Mouse (Mus musculus): Measurements from ENCODE around the gene Pcsk1n.
A peak's percentile ranks its signal among the peaks of the same experiment; 100 is the strongest.
"Not testable (repeated sequence)": the region's sequence is repeated elsewhere in the genome, so short reads cannot be mapped to it uniquely, and the experiment has no call there.

Gene Pcsk1n

DNA sequence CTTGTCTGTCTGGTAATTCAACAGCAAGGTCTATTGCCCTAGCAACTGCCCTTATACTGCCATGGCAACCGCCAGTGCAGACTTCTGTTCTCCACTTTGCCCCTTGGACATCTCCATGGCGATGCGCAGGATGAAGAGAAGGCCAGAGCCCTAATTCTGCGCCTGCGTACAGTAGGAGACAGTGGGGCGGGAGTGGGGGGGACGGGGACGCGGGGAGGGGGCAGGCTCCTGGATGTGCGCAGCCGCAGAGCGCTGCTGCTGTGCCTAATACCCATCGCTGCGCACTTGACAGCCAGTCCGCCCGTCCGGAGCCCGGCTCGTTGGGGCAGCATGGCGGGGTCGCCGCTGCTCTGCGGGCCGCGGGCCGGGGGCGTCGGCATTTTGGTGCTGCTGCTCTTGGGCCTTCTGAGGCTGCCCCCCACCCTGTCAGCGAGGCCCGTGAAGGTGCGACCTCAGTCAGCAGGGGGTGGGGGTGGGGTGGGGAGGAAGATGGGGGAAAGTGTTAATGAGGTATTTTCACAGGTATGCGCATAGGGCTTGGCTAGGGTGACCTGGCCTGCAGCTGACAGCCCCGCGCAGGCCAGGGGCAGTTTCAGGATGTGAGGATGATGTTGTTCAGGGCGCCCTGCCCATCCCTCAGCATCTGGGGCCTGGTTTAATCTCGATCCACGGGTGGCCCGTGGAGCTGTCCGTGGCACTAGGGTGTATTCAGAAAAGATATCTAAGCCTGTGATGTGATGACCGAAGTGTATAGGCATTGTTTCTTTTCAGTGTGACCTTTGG lies at the start of gene Pcsk1n:
TSS of gene Pcsk1n (plus strand) at position 222 of the 783 bp plus-strand sequence.
- no peak for DNase-seq (ENCODE audit: extremely low read depth, low read depth, low spot score)

DNA sequence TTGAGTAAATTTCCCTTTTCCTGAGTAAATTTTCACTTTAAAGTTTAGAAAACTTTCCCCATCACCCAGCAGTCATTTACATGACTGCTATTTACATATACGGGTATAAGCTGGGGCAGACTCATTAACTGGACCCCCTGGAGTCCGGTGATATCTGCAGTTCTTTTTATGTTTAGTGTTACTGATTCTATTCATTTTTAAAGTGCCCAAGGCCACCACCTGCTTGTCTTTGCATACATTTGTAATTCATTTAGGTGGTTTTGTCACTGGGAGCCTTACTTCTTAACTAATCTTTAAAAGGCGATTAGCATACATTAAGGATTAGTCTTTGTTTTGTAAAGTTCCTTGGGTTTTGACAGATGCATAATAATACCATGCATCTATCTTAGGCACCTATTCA lies 49.8 kb upstream of the Pcsk1n start:
- no peak for DNase-seq (ENCODE audit: extremely low read depth, low read depth, low spot score)

DNA sequence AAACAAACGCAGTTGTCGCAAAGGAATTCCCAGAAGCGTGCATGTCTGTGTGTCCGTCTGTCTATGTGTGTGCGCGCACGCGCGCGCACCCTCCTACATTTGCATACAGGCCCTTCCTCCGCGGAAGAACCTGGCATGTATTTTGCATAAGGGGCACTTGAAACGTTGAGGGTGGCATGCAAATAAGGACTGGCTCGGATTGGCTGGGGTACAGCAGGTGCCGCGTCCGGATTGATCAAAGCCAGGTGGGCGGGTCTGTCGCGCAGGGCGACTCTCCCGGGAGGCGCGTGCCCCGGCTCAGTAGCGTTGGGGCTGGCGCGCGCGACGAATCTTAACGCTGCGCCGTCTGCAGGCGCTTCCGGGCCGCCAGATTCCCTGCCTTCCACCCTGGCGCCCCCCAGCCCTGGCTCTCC lies 41.6 kb upstream of the Pcsk1n start, which contains the start of gene Pim2:
TSS of gene Pim2 (plus strand) at position 256 of the 413 bp plus-strand sequence.
- peak; percentile 37 for DNase-seq (ENCODE audit: extremely low read depth, low read depth, low spot score)

DNA sequence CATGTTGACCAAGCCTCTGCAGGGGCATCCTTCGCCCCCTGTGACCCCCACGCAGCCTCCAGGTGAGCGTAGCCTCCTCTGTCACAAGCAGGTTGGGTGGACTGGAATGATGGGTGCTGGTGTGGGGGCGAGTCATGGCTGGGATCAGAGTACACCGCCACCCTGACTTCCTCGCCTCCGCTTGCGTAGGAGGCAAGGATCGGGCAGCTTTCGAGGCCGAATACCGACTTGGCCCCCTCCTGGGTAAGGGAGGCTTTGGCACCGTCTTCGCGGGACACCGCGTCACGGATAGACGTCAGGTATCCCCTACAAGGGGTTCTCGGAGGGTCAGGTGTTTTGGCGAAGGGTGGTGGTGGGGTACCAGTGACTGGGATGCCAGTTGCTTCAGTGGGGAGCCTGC lies 41.1 kb upstream of the Pcsk1n start:
- DNase-seq (ENCODE audit: extremely low read depth, low read depth, low spot score) = no peak

DNA sequence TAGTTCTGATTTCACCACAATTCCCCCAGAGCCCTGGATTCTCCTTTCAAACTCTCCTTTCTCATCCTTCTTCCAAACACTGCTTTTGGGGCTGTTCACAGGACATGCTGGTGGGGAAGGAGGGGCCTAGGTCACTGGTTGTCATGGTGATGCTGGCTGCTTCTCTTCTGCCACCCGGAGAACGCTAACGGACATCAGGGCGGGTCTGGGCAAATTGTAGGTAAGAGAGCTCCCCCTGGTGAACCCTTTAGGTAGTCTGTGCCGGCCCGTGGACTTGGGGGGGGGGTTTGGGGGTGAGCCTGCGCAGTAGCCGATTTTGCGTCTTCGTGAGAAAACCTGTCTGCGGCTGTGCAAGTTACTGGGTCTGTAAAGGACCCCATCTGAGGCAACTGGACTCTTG lies 39.8 kb upstream of the Pcsk1n start:
- no peak for DNase-seq (ENCODE audit: extremely low read depth, low read depth, low spot score)

DNA sequence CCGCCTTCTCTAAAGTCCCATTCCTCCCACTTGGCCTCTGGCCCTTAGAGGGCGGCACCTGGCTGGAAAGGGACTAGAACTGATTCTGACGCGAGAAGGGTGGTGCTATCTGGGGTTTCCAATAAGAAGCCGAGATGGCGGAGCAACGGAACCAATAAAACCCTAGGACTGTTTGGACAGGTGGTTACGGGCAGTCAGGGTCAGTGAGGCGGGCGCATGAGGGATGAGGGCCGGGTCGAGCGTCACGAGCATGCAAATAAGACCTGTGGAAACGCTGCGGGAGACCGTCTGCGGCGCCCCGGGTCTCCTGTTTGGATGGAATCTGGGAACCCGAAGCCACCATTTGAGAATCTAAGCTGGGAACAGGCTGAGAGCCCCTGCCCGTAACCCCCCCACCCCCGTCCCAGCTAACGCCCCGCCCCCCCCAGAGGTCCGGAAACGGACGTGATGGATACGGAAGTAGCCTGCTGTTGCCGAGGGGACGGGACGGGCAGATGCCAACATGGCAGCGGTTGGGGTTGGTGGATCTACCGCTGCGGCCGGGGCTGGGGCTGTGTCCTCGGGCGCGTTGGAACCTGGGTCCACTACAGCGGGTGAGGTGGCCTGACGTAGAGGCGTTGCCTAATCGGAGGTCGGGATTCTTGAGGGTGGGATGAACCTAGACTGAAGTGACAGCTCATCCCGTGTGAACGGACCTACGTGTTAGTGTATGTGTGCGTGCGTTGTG lies 35.6 kb upstream of the Pcsk1n start, which contains the start of gene Slc35a2:
TSS of gene Slc35a2 (plus strand) at position 188 of the 727 bp plus-strand sequence.
- peak; percentile 64 for DNase-seq (ENCODE audit: extremely low read depth, low read depth, low spot score)

DNA sequence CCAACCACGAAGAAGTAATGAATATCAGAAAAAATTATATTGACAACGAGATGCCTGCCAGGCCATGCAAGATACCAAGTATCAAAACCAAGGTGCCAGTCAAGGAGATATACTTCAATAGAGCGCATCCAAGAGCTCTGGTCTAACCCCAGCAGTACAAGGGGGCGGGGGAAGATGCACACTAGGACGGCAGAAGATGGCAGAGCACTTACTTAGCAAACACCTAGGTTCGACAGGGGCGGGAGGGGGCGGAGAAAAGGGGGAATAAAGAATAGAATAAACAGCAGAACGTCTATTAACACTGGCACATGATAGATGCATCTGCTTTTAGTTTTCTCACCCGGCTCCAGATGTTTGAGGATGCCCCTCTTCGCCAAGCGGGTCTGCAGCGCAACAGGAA lies 21.4 kb upstream of the Pcsk1n start:
- DNase-seq (ENCODE audit: extremely low read depth, low read depth, low spot score) = no peak

DNA sequence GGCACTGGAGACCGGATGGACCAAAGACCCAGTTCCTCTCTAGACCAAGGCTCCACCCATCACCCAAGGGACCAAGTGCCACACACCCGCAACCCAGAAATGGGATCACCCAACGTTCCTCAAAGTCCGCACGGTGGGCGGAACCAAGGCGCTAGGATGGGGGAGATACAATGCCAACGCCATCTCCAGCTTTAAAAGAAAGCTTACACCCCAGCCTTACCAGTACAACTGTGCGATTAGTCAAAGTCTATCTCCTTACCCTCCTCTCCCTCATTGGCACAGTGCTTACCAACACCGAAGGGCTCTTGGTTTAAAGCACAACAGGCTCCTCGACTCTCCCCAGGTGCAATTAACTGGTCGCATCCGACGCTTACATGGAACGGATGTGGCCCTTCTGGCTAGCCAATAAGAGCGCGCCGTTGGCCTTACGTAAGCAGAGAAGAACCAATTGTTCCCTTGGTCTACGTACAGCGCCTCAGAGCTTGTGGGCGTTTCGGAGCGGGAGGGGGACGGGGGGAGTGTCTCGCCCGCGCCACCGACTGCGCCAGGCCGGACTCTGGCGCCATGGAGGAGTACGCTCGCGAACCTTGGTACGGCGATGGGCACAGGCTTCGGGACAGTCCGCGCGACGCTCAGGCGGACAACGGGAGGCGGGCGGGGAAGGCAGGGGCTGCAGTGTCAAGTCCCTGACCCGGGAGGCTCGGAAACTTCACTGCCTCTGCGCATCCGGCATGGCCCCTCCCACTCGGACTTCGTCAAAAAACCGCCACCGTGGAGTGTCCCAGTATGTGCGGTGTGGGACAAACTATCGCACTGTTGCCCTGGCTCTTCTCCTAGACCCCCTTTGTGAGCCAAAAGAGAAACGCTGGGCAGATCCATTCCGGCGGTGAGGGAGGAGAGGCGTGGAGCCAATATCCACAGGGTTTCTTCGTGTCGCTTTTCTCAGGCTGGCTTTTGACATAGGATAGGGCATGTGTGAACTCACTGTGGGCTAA lies 20.4 kb upstream of the Pcsk1n start, which contains the start of the genes Pqbp1 and Timm17b:
TSS of gene Pqbp1 (minus strand) at position 390 of the 995 bp plus-strand sequence.
TSS of gene Timm17b (plus strand) at position 478 of the 995 bp plus-strand sequence.
- peak; percentile 54 for DNase-seq (ENCODE audit: extremely low read depth, low read depth, low spot score)

DNA sequence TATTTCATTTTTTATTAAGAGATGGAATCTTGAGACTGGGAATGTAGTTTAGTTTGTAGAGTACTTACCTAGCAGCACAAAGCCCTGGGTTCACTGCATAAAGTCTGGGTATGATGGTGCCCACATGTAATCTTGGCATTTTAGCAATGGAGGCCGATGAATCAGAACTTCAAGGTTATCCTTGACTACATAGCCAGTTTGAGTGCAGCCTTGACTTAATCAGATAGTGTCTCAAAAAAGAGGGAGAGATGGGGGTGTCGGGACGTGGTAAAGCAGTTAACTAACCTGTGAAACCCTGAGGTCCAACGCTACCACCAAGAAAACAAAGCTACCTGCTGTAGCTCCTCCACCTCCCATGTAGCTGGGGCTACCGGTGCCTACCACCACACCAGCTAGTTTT lies 15.2 kb upstream of the Pcsk1n start:
- no peak for DNase-seq (ENCODE audit: extremely low read depth, low read depth, low spot score)

DNA sequence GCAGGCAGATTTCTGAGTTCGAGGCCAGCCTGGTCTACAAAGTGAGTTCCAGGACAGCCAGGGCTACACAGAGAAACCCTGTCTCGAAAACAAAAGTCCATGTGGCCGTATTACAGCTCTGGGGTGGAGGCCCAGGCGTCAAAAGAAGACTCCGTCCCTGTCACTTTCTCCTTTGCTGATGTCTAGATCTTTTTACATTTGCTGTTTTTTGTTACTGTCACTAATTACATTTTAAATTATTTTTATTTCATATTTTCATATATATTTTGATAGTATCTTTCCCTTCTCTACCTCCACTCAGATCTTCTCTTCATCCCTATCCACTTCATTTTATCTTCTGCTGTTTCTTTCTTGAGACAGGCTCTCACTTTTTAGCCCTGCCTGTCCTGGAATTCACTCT lies 11.9 kb upstream of the Pcsk1n start, which contains the start of gene Gm10491:
TSS of gene Gm10491 (minus strand) at position 101 of the 400 bp plus-strand sequence.
- no peak for DNase-seq (ENCODE audit: extremely low read depth, low read depth, low spot score)

DNA sequence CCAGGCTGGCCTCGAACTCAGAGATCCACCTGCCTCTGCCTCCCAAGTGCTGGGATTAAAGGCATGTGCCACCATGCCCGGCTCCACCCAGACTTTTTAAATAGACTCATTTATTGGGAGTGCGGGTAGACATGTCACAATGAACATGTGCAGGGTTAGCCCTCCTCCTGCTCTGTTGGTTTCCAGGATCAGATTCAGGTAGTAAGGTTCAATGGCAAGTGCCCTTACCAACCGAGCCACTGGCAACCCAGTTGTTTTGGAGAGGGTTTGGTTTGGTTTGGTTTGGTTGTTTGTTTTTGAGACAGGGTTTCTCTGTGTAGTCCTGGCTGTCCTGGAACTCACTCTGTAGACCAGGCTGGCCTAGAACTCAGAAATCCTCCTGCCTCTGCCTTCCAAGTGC lies 10.4 kb upstream of the Pcsk1n start, which contains the start of gene Gm10490:
TSS of gene Gm10490 (plus strand) at position 301 of the 400 bp plus-strand sequence.
- not testable (repeated sequence) for DNase-seq (ENCODE audit: extremely low read depth, low read depth, low spot score)

DNA sequence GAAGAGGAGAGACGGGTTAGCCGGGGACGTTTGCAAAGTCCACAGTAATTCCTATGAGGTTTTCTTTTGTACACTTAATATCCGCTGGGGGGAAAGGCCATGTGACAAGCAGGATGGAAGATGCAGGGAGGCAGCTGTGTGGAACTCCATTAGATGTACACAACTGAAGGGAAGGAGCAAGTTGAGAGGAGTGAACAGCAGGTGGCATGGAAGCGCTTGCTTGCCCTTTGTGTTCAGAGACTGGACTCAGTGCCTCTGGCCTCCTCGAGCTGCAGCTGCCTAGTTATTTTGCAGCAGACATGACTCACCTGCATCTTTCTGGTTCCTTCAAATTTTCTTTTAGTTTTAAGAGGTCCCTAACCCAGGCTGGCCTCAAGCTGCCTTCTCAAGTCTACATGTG lies 9.1 kb upstream of the Pcsk1n start:
- DNase-seq (ENCODE audit: extremely low read depth, low read depth, low spot score) = no peak

DNA sequence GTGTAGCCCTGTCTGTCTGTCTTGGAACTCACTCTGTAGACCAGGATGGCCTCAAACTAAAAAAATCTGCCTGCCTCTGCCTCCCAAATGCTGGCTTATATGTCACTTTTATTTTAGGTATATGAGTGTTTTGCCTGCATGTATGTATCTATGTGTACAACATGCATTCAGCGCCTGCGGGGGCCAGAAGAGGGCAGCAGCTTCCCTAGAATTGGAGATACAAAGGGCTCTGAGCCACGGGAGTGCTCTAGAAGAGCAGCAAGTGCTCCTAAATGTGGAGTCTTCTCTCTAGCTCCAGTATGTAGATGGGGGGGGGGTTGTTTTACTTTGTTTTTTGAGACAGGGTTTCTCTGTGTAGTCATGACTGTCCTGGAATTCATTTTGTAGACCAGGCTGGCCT lies 4.0 kb upstream of the Pcsk1n start:
- DNase-seq (ENCODE audit: extremely low read depth, low read depth, low spot score) = not testable (repeated sequence)

DNA sequence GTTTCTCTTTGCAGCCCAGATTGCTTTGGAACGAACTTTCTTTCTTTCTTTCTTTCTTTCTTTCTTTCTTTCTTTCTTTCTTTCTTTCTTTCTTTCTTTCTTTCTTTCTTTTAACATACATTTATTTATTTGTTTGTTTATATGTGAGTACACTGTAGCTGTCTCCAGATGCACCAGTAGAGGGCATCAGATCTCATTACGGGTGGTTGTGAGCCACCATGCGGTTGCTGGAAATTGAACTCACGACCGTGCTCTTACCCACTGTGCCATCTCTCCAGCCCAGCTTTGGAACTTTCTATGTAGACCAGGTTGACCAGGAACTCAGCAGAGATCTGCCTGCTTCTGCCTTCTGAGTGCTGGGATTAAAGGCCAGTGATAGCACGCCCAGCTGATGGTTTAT lies 1.7 kb upstream of the Pcsk1n start:
- not testable (repeated sequence) for DNase-seq (ENCODE audit: extremely low read depth, low read depth, low spot score)

DNA sequence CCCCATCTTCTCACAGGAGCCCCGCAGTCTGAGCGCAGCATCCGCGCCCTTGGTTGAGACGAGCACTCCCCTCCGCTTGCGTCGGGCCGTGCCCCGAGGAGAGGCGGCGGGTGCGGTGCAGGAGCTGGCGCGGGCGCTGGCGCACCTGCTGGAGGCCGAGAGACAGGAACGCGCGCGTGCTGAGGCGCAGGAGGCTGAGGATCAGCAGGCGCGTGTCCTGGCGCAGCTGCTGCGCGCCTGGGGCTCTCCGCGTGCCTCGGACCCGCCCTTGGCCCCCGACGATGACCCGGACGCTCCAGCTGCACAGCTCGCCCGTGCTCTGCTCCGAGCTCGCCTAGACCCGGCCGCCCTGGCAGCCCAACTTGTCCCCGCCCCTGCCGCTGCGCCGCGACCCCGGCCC lies 2.4 kb downstream of the Pcsk1n start:
- DNase-seq (ENCODE audit: extremely low read depth, low read depth, low spot score) = no peak

DNA sequence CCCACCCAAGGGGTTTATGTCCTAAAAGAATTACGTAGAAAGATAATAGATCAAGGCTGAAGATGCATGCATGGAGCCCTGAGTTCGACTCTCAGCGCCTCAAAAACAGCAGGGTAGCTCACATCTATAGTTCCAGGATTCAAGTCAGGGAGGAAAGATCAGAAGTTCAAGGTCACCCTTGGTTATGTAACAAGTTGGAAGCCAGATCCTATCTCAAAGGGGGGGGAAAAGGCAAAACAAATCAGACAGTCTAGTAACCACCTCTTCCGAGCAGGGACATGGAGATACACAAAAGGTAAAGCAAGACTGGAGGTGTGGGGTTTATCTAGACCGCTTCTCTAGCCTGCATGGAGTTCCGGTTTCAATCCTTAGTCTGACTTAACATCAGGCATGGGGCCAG lies 6.6 kb downstream of the Pcsk1n start:
- no peak for DNase-seq (ENCODE audit: extremely low read depth, low read depth, low spot score)

DNA sequence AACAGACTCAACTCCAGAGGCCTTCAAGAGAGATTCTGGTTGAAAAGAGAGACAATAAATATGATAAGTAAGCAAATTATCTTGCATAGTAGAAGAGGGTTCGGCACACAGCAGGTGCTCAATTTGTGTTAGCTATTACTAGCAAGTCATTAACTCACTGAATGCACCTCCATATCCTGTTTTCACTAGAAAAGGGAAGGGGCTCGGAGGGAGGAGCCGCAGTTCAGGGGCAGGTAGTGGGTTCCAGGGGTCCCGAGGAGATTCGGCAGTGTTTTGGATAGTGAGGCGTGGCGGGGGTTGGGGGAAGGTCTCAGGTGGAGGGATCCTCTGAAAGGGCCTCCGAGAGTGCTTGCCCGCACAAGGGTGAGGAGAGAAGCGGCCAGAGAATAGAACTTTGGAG lies 7.5 kb downstream of the Pcsk1n start:
- no peak for DNase-seq (ENCODE audit: extremely low read depth, low read depth, low spot score)

DNA sequence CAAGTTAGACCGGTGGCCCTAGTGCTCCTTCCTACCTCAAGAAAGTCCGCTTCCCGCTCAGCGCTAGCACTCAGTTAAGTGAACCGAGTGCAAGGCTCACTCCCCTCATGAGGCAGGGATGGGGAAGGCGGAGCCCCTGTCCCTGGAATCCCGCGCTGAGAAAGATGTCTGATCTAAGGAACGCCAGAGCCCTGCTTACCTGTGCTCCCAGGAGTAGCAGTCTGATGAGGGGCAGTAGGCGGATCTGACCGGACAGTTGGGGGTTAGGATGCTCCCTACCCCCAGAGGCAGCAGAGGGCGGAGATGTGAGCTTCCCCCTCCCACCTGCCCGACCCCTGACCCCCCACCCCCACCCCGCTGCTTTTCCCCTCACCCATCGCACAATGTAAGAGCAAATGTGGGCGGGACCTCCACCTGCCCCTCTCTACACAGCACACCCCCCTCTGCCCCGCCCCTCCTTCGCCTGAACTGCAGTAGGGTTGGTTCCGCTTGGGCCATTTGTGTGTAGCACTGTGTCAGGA lies 8.7 kb downstream of the Pcsk1n start, which contains the start of gene Eras:
TSS of gene Eras (minus strand) at position 338 of the 521 bp plus-strand sequence.
- DNase-seq (ENCODE audit: extremely low read depth, low read depth, low spot score) = no peak

DNA sequence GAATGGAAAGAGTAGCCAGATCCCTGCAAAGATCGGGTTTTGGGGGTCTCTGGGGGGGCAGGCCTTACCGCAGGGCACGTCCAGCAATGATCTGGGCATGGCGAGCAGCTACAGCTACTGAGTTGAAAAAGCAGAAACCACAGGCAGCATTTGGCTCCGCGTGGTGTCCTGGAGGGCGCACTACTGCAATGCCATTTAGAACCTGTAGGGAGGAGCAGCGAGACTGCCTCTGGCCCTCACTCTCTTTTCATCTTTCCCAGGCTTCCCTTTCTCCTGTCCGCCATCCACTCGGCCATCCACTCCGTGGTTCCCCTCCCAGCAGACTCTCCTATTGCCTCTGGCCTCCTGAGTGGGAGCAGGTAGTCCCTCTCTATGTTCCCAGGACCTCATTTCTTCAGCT lies 17.3 kb downstream of the Pcsk1n start:
- DNase-seq (ENCODE audit: extremely low read depth, low read depth, low spot score) = no peak

DNA sequence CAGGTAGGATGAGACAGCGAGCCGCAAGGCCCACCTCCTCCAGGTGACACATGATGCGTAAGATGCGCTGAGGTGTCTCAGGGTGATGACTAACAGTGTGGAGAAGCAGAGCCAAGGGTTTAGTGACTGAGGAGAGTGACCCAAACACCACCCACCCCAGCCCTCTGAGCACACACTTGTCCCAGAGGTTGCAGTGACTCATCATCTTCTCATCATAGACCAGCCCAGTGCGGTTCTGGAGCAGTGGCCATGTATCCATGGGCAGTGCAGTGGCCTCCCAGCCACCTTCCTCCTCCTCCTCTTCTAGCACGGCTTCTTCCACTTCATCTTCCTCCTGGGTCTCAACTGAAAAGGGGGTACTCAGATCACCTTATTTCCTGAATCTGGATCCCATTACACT lies 18.0 kb downstream of the Pcsk1n start:
- DNase-seq (ENCODE audit: extremely low read depth, low read depth, low spot score) = no peak
